Mouse (Mus musculus) thymus, postnatal 36 days (tissue): ENCODE results near the gene Tmprss6.

Experiments
- DNase-seq, 2 experiments: peaks; one replicate each; pipeline ENCODE4 v3.0.0; 2022; ENCODE audit warnings: mixed read lengths in 2 of 2

The Tmprss6 gene

DNA sequence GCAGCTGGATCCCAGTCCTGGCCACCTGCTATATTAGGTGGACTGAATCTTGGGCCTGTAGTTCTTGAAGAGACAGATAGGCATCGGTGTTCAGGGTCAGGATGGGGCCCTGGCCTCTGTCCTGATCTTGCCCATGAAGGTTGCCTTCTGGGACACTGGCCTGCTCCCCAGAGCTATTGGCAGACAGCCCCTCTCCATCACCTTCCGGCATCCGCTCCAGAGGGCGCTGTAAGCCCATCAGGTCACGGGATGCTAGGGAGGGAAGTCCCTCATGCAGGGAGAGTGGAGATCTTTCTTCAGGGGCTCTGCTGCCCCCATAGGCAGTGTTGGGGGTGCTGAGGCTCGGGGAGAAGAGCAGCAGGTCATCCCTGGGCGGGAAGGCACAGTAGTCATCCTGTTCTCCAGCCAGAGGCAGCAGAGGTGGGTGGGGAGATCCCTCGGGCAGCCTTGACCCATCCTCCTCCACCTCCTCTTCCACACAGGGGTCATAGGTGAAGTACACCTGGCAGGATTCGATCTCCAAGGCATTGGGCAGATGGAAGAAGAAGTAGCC lies 13.1 kb upstream of the Tmprss6 start:
- peak in 1 of 2 experiments; percentile 27 for DNase-seq

DNA sequence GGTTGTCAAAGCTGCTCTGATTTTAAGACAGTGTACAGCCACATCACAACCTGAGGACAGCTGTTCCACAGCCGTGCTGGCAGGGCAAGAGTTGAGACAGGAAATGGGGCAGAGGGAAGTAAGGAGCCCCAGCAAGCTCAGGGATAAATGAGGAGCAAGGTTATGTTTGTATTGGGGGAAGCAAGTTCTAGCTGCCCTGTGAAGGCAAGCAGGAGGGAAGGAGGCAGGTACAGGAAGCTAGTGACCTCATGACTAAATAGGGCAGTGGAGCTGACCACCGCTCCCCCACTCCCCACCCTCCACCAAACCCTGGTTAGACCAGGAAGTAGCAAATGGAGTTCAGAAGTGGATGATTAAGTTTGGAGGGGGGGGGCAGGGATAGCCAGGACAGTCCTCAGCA lies 12.6 kb upstream of the Tmprss6 start:
- no peak for DNase-seq

DNA sequence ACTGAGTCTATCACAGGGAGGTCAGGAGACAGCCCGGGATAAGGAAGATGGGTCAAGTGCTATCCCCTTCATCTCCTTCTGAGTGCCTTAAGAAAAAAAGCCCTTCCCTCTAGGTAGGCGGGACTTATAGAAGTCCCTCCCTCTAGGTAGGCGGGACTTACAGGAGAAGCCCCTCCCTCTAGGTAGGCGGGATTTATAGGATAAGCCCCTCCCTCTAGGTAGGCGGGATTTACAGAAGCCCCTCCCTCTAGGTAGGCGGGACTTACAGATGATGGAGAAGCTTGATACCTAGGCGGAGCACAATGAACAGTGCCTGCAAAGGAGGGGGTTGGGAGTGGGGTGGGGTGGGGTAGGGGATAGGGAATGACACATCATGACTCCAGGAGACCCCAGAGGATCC lies 11.7 kb upstream of the Tmprss6 start:
- DNase-seq: no peak

DNA sequence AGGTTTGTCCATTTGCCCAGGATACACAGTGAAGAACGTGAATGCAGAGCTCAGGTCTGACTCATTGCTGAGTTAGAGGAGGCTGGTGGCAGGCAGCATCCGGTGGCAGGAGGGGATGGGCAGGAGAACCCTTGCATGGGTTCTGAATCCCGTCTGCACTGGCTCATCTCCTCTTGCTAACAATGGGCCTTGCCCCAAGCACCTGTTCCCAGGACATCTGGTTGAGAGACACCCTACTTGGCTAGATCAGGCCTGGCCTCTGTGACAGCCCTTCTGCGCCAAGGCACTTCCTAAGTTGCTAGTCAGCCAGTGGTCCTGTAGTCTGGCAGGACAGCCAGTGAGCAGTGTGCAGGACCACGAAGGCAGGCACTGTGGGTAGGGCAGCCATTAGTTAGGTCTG lies 11.0 kb upstream of the Tmprss6 start:
- no peak for DNase-seq

DNA sequence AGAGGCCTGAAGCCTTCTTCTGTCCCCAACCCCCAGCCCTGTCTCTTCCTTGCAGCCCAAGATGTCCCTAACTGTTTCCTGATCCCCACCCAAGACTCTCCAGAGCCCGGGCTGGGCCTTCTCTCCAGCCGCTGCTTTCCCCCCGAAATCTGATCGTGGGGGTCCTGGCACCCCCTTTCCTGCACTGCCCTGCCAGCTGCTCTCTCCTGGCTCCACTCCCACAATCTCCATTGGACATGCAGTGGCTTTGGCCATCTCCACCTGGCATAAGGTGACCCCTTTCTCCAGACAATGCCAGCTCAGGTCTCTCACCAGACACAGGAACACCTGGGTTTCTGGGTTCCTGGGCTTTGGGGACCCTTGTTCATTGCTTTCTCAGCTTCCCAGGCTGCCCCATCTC lies 9.6 kb upstream of the Tmprss6 start:
- no peak for DNase-seq

DNA sequence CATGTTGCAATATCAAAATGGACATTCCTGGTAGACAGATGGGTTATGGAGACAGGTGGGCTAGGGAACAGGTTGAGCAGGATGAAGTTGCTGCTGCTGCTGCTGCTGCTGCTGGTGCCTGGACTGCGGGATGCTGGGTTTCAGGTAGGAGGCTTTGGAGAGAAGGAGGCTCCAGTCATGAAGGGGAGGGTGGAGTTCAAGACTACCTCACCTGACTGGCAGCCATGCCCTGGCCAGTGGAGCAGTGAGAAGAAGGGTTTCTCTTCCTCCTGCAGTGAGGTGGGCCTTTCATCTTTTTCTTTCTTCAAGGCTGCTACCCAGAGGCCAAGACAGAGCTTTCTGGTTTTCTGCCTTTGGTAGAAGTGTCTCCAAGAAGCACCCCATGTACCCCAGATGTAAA lies 8.4 kb upstream of the Tmprss6 start:
- DNase-seq: no peak

DNA sequence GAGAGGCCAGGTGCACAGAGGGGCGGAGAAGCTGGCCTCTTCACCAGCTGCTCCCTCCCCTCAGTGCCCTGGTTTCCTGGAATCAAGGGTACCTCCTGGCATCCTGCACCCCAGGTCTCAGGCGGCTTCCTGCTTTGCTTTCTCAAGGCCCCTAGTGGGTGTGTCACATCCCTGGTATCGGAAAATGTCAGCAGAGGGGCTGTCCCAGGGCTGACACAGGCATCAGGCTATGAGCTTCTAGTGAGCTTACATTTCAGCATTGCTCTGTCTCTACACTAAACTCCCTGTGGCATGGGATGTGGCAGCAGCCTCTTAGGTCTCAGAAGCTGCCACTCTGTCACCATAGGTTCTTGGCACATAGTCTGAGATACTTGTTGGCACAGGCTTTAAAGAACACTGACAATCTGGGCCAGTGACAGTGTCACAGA lies 7.2 kb upstream of the Tmprss6 start:
- DNase-seq: peak; percentile 44 to 69

DNA sequence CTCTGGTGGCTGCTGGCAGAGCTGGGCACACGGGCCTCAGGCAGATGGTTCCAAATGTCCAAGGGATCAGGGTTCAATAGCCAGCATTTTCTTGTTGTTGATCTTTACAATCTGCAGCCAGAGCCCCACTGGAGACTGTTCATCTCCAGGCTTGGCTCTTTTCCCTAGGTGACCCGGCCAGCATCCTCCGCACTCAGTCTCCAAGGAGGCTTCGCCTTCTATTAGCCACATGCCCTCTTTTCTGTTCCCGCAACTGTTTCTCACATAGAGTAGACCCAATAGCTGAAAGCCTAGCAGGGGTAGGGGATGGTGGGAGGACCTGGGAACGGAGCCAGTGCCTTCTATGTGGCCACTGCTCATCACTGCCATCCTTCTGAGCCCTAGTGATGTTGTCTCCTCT lies 5.0 kb upstream of the Tmprss6 start:
- no peak for DNase-seq

DNA sequence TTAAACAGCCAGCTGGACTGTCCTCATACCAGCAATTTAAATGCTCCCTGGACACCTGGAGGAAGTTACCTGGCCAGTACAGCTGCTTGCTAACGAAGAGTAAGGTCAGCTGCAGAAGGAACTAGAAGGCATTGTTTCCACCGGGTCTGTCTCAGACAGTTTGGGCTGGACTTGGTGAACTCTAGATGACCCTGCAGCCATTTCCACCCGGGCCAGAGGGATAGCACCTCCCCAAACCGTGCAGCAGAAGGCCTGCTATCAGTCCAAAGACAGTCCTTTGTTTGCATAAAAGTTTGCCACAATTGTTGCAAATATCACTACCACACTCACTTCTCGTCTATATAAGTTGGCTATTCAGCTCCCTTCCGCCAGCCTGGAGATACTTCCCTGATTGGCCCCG lies 3.5 kb upstream of the Tmprss6 start:
- no peak for DNase-seq

DNA sequence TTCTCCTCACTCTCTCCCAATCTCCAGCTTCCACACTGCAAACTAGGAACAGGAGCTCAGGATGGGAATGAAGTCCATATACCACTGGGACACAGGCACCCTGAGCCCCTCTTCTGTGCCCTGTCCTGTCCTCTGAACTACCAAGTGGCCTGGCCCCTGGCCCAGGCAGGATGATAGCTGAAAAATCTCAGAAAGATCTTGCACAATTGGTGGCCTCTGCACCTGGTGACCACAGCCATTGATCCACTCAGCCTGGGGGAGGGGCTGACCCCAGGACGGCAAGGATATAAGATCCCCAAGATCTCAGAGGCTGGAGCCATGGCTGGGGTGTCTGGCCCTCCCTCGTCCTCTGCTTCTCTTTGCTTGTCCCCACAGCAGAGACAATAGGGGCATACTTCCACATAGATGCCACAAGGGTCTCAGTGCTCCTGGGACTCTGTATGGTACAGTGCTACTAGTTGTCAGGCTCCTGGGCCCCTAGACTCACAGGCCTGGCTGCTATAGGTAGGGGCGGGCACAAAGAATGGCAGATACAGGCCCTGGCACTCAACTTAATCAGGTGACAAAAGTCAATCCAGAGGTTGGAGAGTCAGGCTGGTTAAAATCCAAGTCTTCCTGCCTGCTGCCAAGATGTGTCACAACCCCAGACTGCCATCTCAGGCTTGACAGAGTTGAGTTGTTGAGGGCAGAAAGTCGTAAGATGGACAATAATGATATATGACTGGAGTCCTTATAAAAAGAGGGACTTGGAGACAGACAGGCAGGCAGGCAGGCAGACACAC lies 2.3 kb upstream of the Tmprss6 start:
- no peak for DNase-seq

DNA sequence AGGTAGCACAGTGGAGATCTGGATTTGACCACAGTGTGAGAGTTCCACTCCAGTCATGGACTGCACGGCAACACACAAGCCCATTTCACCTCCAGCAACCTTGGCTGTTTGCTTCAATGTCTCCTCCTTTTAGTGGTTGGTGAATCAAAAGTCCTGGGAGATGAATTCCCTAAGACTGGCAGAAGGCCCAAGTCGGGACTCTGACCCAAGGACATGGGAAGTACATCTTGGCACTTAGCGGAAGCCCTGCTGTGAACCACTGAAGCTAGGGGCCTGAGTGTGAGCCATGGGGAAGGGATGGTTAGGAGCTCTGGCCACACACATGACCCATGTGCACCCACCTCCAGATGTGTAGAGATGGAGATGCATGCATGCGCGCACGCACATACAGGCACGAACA lies 864 bp downstream of the Tmprss6 start:
- DNase-seq: no peak

DNA sequence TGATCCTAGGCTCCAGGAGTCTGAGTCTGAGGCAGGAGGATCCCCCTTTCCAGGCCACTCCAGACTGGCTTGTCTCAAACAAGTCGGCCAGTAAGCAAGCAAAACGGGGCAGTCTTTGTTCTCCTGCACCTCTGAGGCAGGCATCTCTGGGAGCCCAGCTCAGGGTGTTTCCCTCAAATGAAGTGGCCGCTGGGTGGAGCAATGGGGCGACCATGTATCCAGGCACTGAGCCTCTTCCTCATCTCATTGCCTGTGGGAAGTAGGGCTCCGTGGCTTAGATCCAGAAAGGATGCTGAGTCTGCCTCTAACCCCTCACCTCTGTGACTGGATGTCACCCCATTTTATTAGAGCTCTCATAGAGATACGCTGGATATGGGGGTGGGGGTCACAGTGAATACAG lies 1.6 kb downstream of the Tmprss6 start:
- no peak for DNase-seq

DNA sequence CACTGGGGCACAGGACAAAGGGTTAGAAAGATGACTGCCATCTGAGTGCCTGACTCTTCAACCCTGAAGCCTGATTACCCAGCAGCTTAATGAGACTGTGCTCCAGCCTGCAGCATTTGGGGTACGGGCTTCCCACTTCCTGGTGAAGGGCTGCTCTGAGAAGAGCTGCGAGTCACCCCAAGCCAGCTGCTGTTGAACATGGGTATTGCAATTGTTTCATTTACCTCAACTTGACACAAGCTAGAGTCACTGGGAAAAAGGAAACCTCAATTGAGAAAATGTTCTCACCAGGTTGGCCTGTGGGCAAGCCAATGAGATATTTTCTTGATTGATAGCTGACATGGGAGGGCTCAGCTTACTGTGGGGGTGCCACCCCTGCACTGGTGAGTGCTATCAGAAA lies 5.5 kb downstream of the Tmprss6 start:
- peak; percentile 30 to 44 for DNase-seq

DNA sequence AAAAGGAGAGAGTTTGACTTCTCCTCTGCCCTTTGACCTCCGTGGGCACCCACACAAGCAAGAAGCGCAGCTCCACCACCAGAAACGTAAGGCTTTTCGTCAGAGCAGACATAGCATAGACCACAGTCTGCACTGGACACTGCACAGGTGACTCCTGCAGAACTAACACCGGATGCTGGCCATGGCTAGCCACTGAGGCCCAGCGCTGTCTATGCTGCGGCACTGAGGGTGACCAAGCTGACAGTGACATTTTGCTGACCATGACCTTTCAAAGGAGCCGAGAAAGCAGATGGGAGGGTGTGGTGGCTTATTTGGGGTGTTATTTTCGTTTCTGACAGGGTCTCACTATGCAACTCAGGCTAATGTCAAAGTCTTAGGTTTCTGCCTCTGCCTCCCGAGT lies 11.2 kb downstream of the Tmprss6 start:
- no peak for DNase-seq

DNA sequence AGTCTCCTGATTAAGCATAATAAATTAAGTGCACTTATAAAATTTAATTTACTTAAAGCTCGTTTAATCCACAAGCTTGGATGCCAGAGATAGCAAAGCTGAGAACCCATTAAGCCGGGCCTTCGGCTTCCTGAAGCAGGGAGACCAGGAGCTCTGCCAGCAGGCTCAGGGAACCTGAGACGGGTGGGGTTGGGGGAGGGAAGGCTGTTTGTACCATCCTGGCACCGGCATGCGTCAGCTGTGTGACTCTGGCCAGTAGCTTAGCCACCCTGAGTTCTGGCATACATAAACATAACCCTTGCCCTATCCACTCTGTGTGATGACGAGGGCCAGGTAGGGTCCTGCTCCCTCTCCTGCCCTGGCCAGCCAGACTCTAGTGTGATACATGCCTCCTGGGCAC lies 12.4 kb downstream of the Tmprss6 start:
- no peak for DNase-seq

DNA sequence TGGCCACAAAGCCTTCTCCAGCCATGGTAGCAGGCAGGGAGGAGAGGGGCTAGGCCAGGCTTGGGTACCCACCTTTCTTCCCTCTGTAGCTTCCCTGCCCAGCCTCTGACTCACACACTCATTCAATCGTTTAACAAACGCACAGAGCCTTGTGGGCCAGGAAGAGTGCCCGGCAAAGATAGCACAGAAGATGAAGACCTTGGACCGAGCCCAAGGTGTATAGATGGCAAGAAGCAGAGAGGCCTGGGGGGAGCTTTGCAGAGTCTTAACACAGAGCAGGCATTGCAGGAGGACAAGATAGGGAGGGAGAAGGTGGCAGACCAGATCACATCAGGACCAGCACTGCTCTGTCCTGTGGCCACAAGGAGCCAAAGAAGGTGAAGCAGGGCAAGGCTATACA lies 13.3 kb downstream of the Tmprss6 start:
- no peak for DNase-seq

DNA sequence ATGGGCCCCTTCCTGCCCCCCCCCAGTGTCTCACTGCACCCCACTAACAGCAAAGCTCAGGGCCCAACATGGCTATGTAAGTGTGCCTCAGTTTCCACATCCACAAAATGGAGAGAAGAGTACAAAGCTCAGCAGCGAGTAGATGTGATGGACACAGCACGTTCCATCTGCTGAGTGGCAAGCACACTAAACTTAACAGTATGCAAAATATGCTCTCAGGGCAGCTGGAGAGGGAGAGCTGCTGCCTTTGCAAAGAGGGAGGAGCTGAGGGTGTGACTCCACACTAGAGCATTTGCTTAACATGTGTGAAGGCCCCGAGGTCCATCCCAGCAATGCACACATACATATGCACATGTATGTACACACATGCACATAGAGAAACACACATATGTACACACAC lies 15.5 kb downstream of the Tmprss6 start:
- DNase-seq: no peak

DNA sequence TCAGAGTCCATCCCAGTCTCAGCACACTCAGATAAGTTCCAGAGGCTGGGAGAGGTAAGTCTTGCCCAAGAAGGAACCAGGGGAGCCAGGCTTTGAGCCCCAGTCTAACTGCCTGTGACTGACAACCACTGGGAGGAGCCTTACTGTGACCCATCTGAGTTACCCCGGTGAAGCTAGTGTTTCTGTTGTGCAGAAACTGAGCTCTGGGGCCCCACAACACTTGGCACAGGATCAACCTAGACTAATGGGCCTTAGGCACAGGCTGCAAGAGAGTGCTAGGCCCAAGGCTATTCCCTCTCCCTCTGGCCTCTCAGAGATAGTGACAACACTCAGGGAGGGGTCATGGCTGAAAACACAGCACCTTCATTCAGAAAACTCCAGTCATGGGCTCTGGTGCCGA lies 17.2 kb downstream of the Tmprss6 start:
- no peak for DNase-seq

DNA sequence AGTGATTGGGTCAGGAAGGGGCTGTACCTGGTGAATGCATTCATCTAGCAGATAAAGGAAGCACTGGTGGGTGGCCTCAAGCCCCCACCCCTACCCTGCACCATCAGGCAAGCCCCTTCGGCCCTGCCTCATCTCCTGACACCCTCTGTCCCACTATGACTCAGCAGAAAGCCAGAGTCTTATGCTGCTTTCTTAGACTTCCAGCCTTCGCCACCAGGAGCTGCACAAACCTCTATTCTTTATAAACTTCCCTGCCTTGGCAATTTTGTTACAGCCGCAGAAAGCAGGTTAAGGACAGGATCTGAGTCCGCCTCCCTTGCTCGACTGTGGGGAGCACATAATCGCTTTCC lies 18.0 kb downstream of the Tmprss6 start:
- DNase-seq: no peak

DNA sequence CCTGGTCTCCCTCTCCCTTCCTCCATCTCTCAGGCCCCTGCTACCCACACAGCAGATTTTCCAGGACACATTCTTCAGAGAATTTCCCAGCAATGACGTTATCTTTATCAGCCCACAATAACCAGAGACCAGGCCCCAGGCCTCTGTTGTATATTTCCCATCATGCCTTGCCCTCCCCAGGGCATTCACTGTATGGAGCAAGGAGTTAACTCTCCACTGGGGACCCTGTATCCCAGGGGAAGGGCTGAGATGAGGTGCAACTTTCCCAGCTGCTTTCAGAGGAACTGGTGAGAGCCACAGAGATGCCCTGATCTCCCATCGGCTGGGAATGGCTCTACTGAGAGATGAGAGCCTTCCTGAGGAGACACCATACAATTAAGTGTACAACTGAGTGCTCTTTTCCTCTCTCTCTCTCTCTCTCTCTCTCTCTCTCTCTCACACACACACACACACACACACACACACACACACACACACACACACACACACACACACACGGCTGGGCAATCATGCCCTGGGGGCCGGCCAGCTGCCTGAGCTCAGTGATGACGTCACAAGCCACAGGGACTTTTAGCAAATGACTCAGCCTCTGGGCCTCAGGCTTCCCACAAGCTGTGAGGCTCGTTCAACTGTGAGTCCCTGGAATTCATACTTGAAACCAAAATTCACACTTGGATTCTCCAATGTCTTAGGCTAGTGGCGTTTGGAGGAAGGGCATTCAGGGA lies 18.6 kb downstream of the Tmprss6 start:
- no peak for DNase-seq

DNA sequence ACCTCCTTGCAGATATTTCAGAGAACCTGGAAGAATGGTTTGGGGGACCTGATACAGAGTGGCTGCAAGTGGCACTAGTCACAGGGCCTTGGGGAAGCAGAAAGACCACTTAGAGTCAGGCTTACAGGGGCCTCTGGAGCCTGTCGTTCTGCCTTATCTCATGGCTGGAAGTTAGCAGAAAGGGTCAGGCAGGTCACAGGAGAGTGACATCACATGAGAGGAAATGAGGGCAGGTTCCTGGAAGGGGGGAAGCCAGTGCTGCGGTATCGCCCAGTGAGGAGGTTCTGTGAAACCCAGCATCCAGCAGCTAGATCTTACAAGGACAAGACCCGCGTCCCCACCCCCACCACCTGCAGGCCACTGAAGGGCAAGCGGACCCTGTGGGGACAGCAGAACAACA lies 19.3 kb downstream of the Tmprss6 start:
- no peak for DNase-seq

DNA sequence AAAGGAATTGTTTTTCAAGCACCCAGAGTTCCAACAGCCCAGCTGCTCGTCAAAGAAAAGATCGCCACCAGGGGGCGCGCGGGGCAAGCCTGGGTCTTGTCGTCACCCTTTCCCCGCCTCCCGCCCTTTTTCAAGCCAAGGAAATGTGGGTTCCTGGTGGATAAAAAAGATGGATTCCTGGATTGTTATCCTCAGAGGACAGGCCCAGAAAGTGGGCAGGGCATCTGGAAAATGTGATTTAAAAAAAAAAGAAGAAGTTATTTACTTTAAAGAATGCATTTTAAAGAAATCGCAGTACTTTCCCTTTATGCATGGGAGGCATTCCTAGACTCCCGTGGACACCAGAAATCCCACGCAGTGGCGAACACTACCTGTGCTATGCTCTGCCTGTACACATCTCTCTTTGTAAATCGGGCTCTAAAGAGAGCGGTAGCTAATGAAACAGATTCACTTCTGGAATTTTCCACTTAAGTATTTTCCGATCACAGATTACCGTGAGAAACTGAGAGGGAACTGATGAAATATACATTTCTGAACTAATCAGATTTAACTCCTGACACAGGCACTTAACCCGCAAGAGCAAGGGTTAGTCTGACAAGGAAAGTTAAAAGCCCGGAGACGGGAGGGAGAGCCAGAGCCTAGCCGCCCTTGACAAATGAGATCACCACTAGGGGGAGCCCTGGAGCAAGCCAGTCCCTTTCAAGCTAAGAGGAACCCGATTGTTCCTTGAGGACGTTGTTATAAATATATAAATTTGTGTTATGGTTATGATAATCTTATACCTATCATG lies 20.5 kb downstream of the Tmprss6 start:
- DNase-seq: peak; percentile 83 to 89

DNA sequence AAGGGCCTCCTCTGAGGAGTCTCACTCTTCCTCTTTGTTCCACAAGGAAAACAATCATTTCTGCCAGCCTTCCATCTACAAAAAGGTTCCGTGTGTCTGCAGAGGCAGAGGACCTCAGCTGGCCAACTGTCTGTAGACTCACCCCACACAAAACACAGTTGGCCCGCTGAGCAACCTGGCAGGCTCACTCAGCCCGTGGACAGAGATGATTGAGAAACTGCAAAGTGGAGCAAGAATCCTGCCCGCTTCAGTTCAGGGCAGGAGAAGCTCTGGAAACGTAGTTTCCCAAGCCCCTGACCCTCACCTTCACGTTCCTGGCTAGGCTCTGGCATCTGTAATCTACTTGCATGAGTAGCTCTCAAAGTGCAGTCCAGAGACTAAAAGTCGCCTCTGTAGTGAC lies 21.3 kb downstream of the Tmprss6 start:
- no peak for DNase-seq

DNA sequence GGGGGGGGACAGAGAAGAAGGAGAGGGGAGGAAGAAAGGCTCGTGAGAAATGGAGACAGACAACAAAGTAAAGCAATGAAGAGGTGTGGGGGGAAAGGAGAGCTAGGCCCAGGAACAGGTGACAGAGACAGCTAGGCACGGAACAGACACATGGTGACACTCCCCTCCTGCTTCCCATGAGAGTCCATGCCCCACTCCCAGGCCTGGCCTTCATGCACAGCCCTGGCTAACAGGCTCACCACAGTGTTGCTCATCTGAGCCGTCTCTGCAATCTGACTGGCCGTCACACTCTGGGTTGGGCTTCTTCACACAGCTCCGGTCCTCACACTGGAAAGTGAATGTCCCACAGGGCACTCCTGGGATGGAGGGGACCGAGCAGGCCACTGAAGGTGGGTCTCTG lies 24.6 kb downstream of the Tmprss6 start:
- no peak for DNase-seq
